Mouse (Mus musculus) megakaryocyte, embryonic 14.5 days (primary cell): ENCODE measurements around the gene Hist1h1d.
"Not testable (repeated sequence)": the region's sequence is repeated elsewhere in the genome, so short reads cannot be mapped to it uniquely, and the experiment has no call there.

Source experiments
- FLI1 ChIP-seq: IDR thresholded peaks from 2 replicates; pipeline ENCODE4 v1.6.1; 2012; ENCODE audit warnings: low read length, inconsistent platforms, mixed read lengths
- GATA1 ChIP-seq: IDR thresholded peaks from 3 replicates; pipeline ENCODE4 v1.6.1; 2012; ENCODE audit warnings: mixed read lengths, low read length, inconsistent platforms, borderline replicate concordance

- TF ChIP-seq GATA1, FLI1: not testable (repeated sequence)
Measured at GRCm38 (mm10) chr13:23573034-23573897, 20.2 kb downstream of the Hist1h1d start.
